Mouse (Mus musculus) WW6 (cell line): ENCODE results near the gene Dpy19l3.

Experiments
- DNase-seq: peaks from one replicate; pipeline ENCODE4 v3.0.0-alpha.2; 2013; ENCODE audit warnings: low read depth, low spot score

Gene Dpy19l3

GRCm38 (mm10) chr7:35750873-35751272 lies 3.4 kb downstream of the Dpy19l3 start:
- no peak for DNase-seq

GRCm38 (mm10) chr7:35747397-35747964 lies 6.8 kb downstream of the Dpy19l3 start:
- DNase-seq, result no peak

GRCm38 (mm10) chr7:35746686-35747396 lies 7.4 kb downstream of the Dpy19l3 start:
- no peak for DNase-seq

- DNase-seq, result no peak
Measured at GRCm38 (mm10) chr7:35745281-35745702, 9.0 kb downstream of the Dpy19l3 start.

- DNase-seq, result no peak
Measured at GRCm38 (mm10) chr7:35744771-35745170, 9.5 kb downstream of the Dpy19l3 start.

- DNase-seq, result no peak
Measured at GRCm38 (mm10) chr7:35742310-35742709, 11.9 kb downstream of the Dpy19l3 start.

GRCm38 (mm10) chr7:35741858-35742257 lies 12.4 kb downstream of the Dpy19l3 start:
- no peak for DNase-seq

GRCm38 (mm10) chr7:35740489-35741230 lies 13.6 kb downstream of the Dpy19l3 start:
- DNase-seq, result peak; percentile 16

- DNase-seq, result no peak
Measured at GRCm38 (mm10) chr7:35738871-35739270, 15.4 kb downstream of the Dpy19l3 start.

GRCm38 (mm10) chr7:35733313-35734050 lies 20.8 kb downstream of the Dpy19l3 start:
- DNase-seq, result no peak

- no peak for DNase-seq
Measured at GRCm38 (mm10) chr7:35732585-35733059, 21.6 kb downstream of the Dpy19l3 start.

GRCm38 (mm10) chr7:35729621-35730031 lies 24.6 kb downstream of the Dpy19l3 start:
- no peak for DNase-seq

- no peak for DNase-seq
Measured at GRCm38 (mm10) chr7:35728376-35728775, 25.9 kb downstream of the Dpy19l3 start.

GRCm38 (mm10) chr7:35723035-35723434 lies 31.2 kb downstream of the Dpy19l3 start:
- no peak for DNase-seq

GRCm38 (mm10) chr7:35718421-35719178 lies 35.7 kb downstream of the Dpy19l3 start:
- no peak for DNase-seq

- DNase-seq, result no peak
Measured at GRCm38 (mm10) chr7:35710366-35710765, 43.9 kb downstream of the Dpy19l3 start.

GRCm38 (mm10) chr7:35708101-35708500 lies 46.2 kb downstream of the Dpy19l3 start:
- DNase-seq, result no peak

- DNase-seq, result no peak
Measured at GRCm38 (mm10) chr7:35699005-35699404, 55.2 kb downstream of the Dpy19l3 start.

GRCm38 (mm10) chr7:35698073-35698472 lies 56.2 kb downstream of the Dpy19l3 start:
- no peak for DNase-seq

- no peak for DNase-seq
Measured at GRCm38 (mm10) chr7:35692641-35693040, 61.6 kb downstream of the Dpy19l3 start.

- no peak for DNase-seq
Measured at GRCm38 (mm10) chr7:35692117-35692516, 62.1 kb downstream of the Dpy19l3 start.
